Mouse (Mus musculus): Measurements from ENCODE around the gene Sulf2. TPM values are rescaled to one million over a fixed set of nuclear protein-coding genes. Genes with fewer than 3 reads are reported as not detected.
"Not testable (repeated sequence)": the region's sequence is repeated elsewhere in the genome, so short reads cannot be mapped to it uniquely, and the experiment has no call there.

Sulf2 gene
- polyA plus RNA-seq (2012; rRNA removed), result 78.8 and 93.4 TPM in 2 replicates

GRCm38 (mm10) chr2:166155454-166155815, at the start of gene Sulf2:
Sulf2 (minus strand) TSS chr2:166155663.
- DNase-seq (ENCODE audit: low spot score), result no peak

- DNase-seq (ENCODE audit: low spot score), result no peak
Observed at GRCm38 (mm10) chr2:166204174-166204573, 48.7 kb upstream of the Sulf2 start.

GRCm38 (mm10) chr2:166203647-166204046, 48.2 kb upstream of the Sulf2 start:
- no peak for DNase-seq (ENCODE audit: low spot score)

- no peak for DNase-seq (ENCODE audit: low spot score)
Observed at GRCm38 (mm10) chr2:166197964-166198363, 42.5 kb upstream of the Sulf2 start.

- no peak for DNase-seq (ENCODE audit: low spot score)
Observed at GRCm38 (mm10) chr2:166197064-166197463, 41.6 kb upstream of the Sulf2 start.

- DNase-seq (ENCODE audit: low spot score), result no peak
Observed at GRCm38 (mm10) chr2:166196080-166196786, 40.8 kb upstream of the Sulf2 start.

- DNase-seq (ENCODE audit: low spot score), result no peak
Observed at GRCm38 (mm10) chr2:166195041-166195440, 39.6 kb upstream of the Sulf2 start.

GRCm38 (mm10) chr2:166194112-166194758, 38.8 kb upstream of the Sulf2 start:
- DNase-seq (ENCODE audit: low spot score), result no peak

- no peak for DNase-seq (ENCODE audit: low spot score)
Observed at GRCm38 (mm10) chr2:166193509-166193908, 38.0 kb upstream of the Sulf2 start.

GRCm38 (mm10) chr2:166190816-166191215, 35.4 kb upstream of the Sulf2 start:
- DNase-seq (ENCODE audit: low spot score), result no peak

GRCm38 (mm10) chr2:166189191-166189590, 33.7 kb upstream of the Sulf2 start:
- no peak for DNase-seq (ENCODE audit: low spot score)

GRCm38 (mm10) chr2:166187874-166188453, 32.5 kb upstream of the Sulf2 start:
- DNase-seq (ENCODE audit: low spot score), result not testable (repeated sequence)

- not testable (repeated sequence) for DNase-seq (ENCODE audit: low spot score)
Observed at GRCm38 (mm10) chr2:166187319-166187718, 31.9 kb upstream of the Sulf2 start.

- DNase-seq (ENCODE audit: low spot score), result no peak
Observed at GRCm38 (mm10) chr2:166186244-166186948, 30.9 kb upstream of the Sulf2 start.

- no peak for DNase-seq (ENCODE audit: low spot score)
Observed at GRCm38 (mm10) chr2:166185768-166186167, 30.3 kb upstream of the Sulf2 start.

GRCm38 (mm10) chr2:166184417-166184816, 29.0 kb upstream of the Sulf2 start:
- DNase-seq (ENCODE audit: low spot score), result no peak

- DNase-seq (ENCODE audit: low spot score), result no peak
Observed at GRCm38 (mm10) chr2:166182009-166182685, 26.7 kb upstream of the Sulf2 start.

GRCm38 (mm10) chr2:166180744-166181508, 25.5 kb upstream of the Sulf2 start:
- no peak for DNase-seq (ENCODE audit: low spot score)

- no peak for DNase-seq (ENCODE audit: low spot score)
Observed at GRCm38 (mm10) chr2:166180136-166180649, 24.7 kb upstream of the Sulf2 start.

- DNase-seq (ENCODE audit: low spot score), result no peak
Observed at GRCm38 (mm10) chr2:166179457-166180101, 24.1 kb upstream of the Sulf2 start.

Data from urinary bladder, adult 2 months (tissue).